Mouse (Mus musculus): ENCODE results near the gene Itga1.

DNA sequence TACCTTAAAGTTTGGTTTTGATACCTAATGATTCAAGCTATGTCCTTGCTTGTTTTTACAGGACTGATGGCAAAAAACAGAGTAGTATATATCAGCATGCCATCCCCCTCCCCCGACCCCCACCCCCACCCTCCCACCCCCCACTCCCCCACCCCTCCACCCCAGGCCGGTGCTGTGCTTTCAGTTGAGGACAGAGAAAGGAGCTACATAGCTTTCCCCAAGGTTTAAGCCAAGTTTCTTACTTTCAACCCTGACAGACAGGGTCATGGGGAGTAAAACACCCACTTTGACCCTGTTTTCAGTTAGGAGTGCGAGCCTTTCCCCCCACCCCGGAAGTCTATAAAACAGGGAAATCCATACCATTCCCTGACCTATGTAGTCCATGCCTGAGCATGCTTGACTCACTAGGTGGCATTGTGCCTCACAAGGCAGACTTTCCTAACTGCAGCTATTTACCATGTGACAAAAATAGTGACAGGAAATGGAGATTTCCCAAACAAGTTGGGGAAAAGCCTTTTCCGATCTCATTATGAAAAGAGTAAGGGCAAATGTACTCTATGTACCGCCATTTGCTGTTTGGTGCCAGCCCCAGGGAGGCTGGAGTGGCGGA, 98.2 kb downstream of the Itga1 start:
- TF ChIP-seq CTCF (IDR thresholded peaks at IDR 0.05; ENCODE audit: extremely low read depth, insufficient read depth, insufficient read length, insufficient replicate concordance) = no peak
- TF ChIP-seq POLR2A (IDR thresholded peaks at IDR 0.05; ENCODE audit: low read depth, low read length) = no peak

Measured in spleen, adult 2 months (tissue).